Mouse (Mus musculus): ENCODE results near the gene Rap1gds1.

DNA sequence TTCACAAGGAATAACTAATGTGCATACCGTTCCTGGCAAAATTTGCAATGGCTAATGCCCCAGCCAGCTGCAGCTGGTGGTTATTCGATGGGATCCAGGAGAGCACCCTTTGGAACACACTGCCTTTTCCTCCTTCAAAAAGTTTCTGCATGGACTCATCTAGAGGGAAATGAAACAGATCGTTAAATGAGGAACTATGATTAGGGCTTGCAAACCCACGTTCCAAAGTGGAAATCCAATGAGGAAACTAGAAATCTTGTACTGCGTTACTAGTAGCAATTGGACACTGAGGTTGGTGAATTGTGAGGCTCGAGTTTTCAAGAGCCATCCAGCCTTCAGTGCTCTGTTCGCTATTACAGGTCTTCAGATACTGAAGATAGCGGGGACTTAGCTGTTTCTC, 116.5 kb downstream of the Rap1gds1 start:
- no peak for TF ChIP-seq CTCF (IDR thresholded peaks at IDR 0.05; ENCODE audit: low read depth)
- no peak for TF ChIP-seq EP300 (optimal IDR thresholded peaks at IDR 0.05)

All from stomach, postnatal 0 days (tissue).